Mouse (Mus musculus) neural tube, embryonic 14.5 days (tissue): ENCODE data around the gene Tk1. TPM values are rescaled to one million over a fixed set of nuclear protein-coding genes. Genes with fewer than 3 reads are reported as not detected.

Experiments
- ATAC-seq: fragments of 200-750 bp; cut with Nextera tagmentation; 2 replicates; pipeline ENCODE4 v1.8.0; 2017; ENCODE audit warnings: low read depth, mild to moderate bottlenecking, moderate TSS enrichment, moderate library complexity
- H3K27ac ChIP-seq: fragments of 300-500 bp; sonication (generic); 2 replicates; pipeline ENCODE4 v1.5.1; 2014; ENCODE audit warnings: low read depth, mild to moderate bottlenecking, control low read depth, low read length, moderate library complexity, mixed read lengths
- H3K27me3 ChIP-seq: fragments of 300-500 bp; sonication (generic); 2 replicates; pipeline ENCODE4 v1.6.1; 2014; ENCODE audit warnings: low read length; ENCODE audit not compliant: control insufficient read depth, insufficient read depth
- H3K36me3 ChIP-seq: fragments of 300-500 bp; sonication (generic); 2 replicates; pipeline ENCODE4 v1.6.1; 2014; ENCODE audit warnings: low read length, mixed read lengths; ENCODE audit not compliant: control insufficient read depth, insufficient read depth
- H3K4me1 ChIP-seq: fragments of 300-500 bp; sonication (generic); 2 replicates; pipeline ENCODE4 v1.6.1; 2014; ENCODE audit warnings: low read length; ENCODE audit not compliant: control insufficient read depth, insufficient read depth
- H3K4me2 ChIP-seq: fragments of 300-500 bp; sonication (generic); 2 replicates; pipeline ENCODE4 v1.6.1; 2014; ENCODE audit warnings: mild to moderate bottlenecking, low read depth, low read length, control low read depth
- H3K4me3 ChIP-seq: fragments of 300-500 bp; sonication (generic); 2 replicates; pipeline ENCODE4 v1.5.1; 2014; ENCODE audit warnings: low read depth, low read length, control low read depth, mixed read lengths
- H3K9ac ChIP-seq: fragments of 300-500 bp; sonication (generic); replicated peaks from 2 replicates; pipeline ENCODE4 v1.6.1; 2014; ENCODE audit warnings: low read depth, mild to moderate bottlenecking, control low read depth, low read length, mixed read lengths
- H3K9me3 ChIP-seq: fragments of 300-500 bp; sonication (generic); 2 replicates; pipeline ENCODE4 v1.6.1; 2016; ENCODE audit warnings: low read length; ENCODE audit not compliant: control insufficient read depth
- WGBS: fragments of 180-500 bp; shearing (Covaris S2); extraction: QIAGEN DNeasy Blood & Tissue Kit; methylation state at CpG from one replicate; pipeline ENCODE4 v1.1.7; 2014; 5-methylcytosine and 5-hydroxymethylcytosine counted together
- polyA plus RNA-seq: library from polyadenylated mRNA; unstranded; fragments of >200 nt; fragmentation: Nextera tagmentation; extraction: Ambion mirVana; gene quantifications from 2 replicates; pipeline ENCODE4 v1.2.1, GENCODE M21; 2014

Gene Tk1
- polyA plus RNA-seq, 1 experiment from 2014 or later, result 6.8 TPM

GRCm38 (mm10) chr11:117803166-117803688, 22.7 kb downstream of the Tk1 start:
- no peak overlapping the region for H3K27ac ChIP-seq
- H3K4me1 ChIP-seq, result no peaks in the 10 kb centered on the region
- no peak overlapping the region for H3K9ac ChIP-seq
- WGBS, result 91% methylated on average over 3 of the region's 3 CpGs
- H3K27me3 ChIP-seq, result no peaks in the 10 kb centered on the region
- no peak for ATAC-seq
- H3K36me3 ChIP-seq, result no peaks in the 10 kb centered on the region
- H3K4me2 ChIP-seq, result no peak overlapping the region
- no peak overlapping the region for H3K4me3 ChIP-seq
- H3K9me3 ChIP-seq, result no peaks in the 10 kb centered on the region

DNA sequence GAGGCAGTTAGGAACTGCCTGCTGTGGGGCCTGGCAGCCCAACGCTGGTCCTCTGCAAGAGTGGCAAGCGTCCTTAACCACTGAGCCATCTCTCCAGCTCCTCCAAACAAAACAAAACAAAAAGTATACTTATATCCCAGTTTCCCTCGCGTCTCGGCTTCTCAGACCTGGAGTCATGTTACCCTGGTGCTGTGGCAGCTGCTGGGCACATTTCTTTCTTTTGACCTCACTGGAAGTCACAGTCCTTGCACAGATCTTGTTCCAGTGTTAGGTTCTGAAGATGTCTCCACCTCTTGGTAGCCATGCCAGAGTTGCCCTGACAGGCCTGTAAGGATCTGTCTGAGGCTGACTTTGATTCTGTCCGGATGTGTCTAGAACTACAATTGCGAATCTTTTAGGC, 24.2 kb downstream of the Tk1 start:
- Histone ChIP-seq H3K4me1 (no peaks in the 10 kb centered on the region), H3K4me2 (no peak overlapping the region), H3K9ac (no peak overlapping the region), H3K9me3 (no peaks in the 10 kb centered on the region), H3K27ac (no peak overlapping the region), H3K36me3 (no peaks in the 10 kb centered on the region), H3K4me3 (no peak overlapping the region), H3K27me3 (no peaks in the 10 kb centered on the region)
- no peak for ATAC-seq
- WGBS, result 81% methylated on average over 7 of the region's 7 CpGs

- no peaks in the 10 kb centered on the region for H3K4me1 ChIP-seq
- H3K36me3 ChIP-seq, result no peaks in the 10 kb centered on the region
- no peaks in the 10 kb centered on the region for H3K9me3 ChIP-seq
- no peak overlapping the region for H3K27ac ChIP-seq
- no peak overlapping the region for H3K4me3 ChIP-seq
- no peaks in the 10 kb centered on the region for H3K27me3 ChIP-seq
- no peak overlapping the region for H3K9ac ChIP-seq
- no peak overlapping the region for H3K4me2 ChIP-seq
- 81% methylated on average over 7 of the region's 7 CpGs for WGBS
- ATAC-seq, result no peak
These were observed 25.9 kb downstream of the Tk1 start for GRCm38 (mm10) chr11:117800038-117800437.

DNA sequence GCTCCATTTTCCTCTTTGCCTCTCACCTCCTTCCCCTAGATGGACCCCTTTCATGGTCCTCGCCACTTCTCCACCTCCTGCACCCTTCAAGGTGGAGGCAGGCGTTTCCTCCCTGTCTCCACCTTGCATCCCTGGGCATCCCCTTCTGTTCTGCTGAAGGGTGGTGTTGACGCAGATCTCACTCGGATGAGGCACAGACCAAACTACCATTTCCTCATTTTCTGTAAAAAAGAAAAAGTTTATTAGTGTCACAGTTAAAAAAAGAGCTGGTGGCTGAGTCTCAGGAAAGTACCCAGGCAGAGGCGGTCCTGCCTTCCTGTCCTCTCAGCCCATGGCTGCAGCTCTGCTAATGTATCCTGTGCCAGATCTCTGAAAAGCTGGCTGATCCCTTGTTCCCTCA, 26.7 kb downstream of the Tk1 start:
- 74% methylated on average over 5 of the region's 5 CpGs for WGBS
- H3K36me3 ChIP-seq, result no peaks in the 10 kb centered on the region
- H3K9ac ChIP-seq, result no peak overlapping the region
- H3K4me1 ChIP-seq, result no peaks in the 10 kb centered on the region
- no peaks in the 10 kb centered on the region for H3K9me3 ChIP-seq
- no peak overlapping the region for H3K4me3 ChIP-seq
- no peak for ATAC-seq
- H3K4me2 ChIP-seq, result no peak overlapping the region
- H3K27me3 ChIP-seq, result no peaks in the 10 kb centered on the region
- H3K27ac ChIP-seq, result no peak overlapping the region

GRCm38 (mm10) chr11:117798160-117798541, 27.7 kb downstream of the Tk1 start:
- no peaks in the 10 kb centered on the region for H3K4me1 ChIP-seq
- no peak for ATAC-seq
- WGBS, result 69% methylated on average over 2 of the region's 2 CpGs

DNA sequence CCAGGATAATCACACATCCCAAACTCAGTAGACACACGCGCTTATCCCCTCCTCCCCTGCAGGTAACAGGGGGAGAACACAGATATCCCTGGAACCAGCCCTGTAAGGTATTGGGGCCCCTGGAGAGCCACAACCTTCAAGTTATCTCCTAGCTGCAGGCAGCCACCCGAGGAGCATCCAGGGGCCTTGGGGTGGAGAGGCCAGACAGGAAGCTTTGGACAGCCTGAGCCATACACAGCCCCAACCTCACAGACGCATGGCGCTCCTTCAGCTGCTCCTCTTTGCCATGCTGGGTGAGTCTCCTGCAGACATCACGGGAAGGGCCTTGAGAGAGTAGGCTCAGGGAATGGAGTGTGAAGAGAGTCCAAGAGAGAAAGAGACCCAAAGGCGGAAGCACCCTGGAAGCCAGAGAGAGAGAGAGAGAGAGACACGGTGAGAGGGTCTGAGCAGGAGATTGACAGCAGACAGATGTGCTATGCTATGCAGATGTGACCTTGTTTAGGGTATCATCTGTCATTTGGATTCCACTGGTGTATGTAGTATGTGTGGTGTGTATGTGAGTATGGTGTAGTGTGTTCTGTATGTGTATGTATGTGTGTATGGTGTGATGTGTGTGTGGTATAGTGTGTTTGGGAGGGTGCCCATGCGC, 28.3 kb downstream of the Tk1 start, which contains the start of gene 6030468B19Rik:
TSS of gene 6030468B19Rik (plus strand) at position 150 of the 649 bp plus-strand sequence.
- no peak within 1 kb of the TSS for H3K27ac ChIP-seq
- 64% methylated on average over 9 of the region's 9 CpGs for WGBS
- H3K9me3 ChIP-seq, result no peaks in the 10 kb centered on the region
- no peaks in the 10 kb centered on the region for H3K27me3 ChIP-seq
- no peak within 1 kb of the TSS for H3K4me2 ChIP-seq
- no peaks in the 10 kb centered on the region for H3K36me3 ChIP-seq
- no peaks in the 10 kb centered on the region for H3K4me1 ChIP-seq
- no peak within 1 kb of the TSS for H3K4me3 ChIP-seq
- H3K9ac ChIP-seq, result no peak within 1 kb of the TSS
- no peak for ATAC-seq

More at GRCm38 (mm10) chr11:117798160-117798541, 27.7 kb downstream of the Tk1 start:
- Histone ChIP-seq H3K4me3 (no peak overlapping the region), H3K9me3 (no peaks in the 10 kb centered on the region), H3K4me2 (no peak overlapping the region), H3K9ac (no peak overlapping the region), H3K27ac (no peak overlapping the region), H3K36me3 (no peaks in the 10 kb centered on the region), H3K27me3 (no peaks in the 10 kb centered on the region)

DNA sequence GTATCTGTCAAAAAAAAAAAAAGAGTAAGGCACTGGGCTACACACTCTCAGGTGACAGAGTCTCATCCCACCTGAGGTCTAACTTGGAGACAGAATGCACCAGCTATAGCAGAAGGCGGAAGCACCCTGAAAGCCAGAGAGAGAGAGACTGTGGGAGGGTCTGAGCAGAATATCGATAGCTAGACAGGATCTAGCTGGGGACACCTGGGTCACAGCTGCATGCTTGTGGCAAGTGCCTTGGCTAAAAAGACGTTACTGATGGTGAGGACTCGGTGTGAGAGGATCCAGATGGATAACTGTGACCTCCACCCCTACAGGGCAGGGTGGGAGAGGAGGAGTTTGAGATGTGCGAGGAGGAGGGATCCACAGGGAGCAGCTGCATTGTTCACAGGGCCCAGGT, 28.9 kb downstream of the Tk1 start:
- Histone ChIP-seq H3K4me3 (no peak overlapping the region), H3K27ac (no peak overlapping the region), H3K9me3 (no peaks in the 10 kb centered on the region), H3K27me3 (no peaks in the 10 kb centered on the region), H3K4me1 (no peaks in the 10 kb centered on the region), H3K4me2 (no peak overlapping the region), H3K9ac (no peak overlapping the region), H3K36me3 (no peaks in the 10 kb centered on the region)
- ATAC-seq, result no peak
- 41% methylated on average over 5 of the region's 5 CpGs for WGBS

DNA sequence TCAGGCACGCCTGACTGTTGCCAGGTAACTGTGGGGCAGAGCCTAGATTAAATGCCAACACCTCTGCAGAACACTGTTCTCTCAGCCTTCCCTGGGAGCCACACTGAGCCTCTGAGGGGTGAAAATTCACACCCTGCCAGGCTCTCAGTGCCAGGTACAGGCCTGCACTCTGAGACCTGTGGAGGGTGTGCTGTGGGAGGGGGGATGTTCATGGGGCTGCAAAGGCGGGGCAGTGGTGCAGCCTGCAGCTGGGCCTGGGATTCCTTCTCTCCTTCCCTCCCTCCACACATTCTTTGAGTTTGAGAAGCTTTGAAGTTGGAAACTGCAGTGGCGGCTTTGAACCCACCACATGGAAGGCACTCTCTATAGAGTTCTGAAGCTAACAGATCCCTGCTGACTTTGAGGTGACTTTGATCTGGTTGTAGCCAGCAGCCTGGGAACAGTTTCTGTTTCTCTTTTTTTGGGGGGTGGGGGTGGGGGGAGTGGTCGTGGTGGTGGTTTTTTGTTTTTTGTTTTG, 31.8 kb downstream of the Tk1 start:
- Histone ChIP-seq H3K4me1 (0 out of 2 replicates have a peak, but pooled peaks cover 3% of the 10 kb centered on the region), H3K4me3 (no peak overlapping the region), H3K9ac (no peak overlapping the region), H3K36me3 (no peaks in the 10 kb centered on the region), H3K27ac (no peak overlapping the region), H3K4me2 (no peak overlapping the region), H3K9me3 (no peaks in the 10 kb centered on the region), H3K27me3 (no peaks in the 10 kb centered on the region)
- 56% methylated on average over 4 of the region's 4 CpGs for WGBS
- ATAC-seq, result no peak

GRCm38 (mm10) chr11:117792281-117792888, 33.5 kb downstream of the Tk1 start:
- 0 out of 2 replicates have a peak, but pooled peaks cover 3% of the 10 kb centered on the region for H3K4me1 ChIP-seq
- no peak overlapping the region for H3K27ac ChIP-seq
- H3K4me3 ChIP-seq, result no peak overlapping the region
- ATAC-seq, result no peak
- H3K9ac ChIP-seq, result no peak overlapping the region
- no peaks in the 10 kb centered on the region for H3K36me3 ChIP-seq
- no peaks in the 10 kb centered on the region for H3K9me3 ChIP-seq
- no peaks in the 10 kb centered on the region for H3K27me3 ChIP-seq
- 13% methylated on average over 22 of the region's 22 CpGs for WGBS
- H3K4me2 ChIP-seq, result no peak overlapping the region
